Mouse (Mus musculus) liver, adult 2 months (tissue): ENCODE measurements around the gene Sult2a1. TPM values are rescaled to one million over a fixed set of nuclear protein-coding genes. Genes with fewer than 3 reads are reported as not detected.
"Not testable (repeated sequence)": the region's sequence is repeated elsewhere in the genome, so short reads cannot be mapped to it uniquely, and the experiment has no call there.

Experiments
- DNase-seq: peaks from one replicate; pipeline ENCODE4 v3.0.0-alpha.2; 2011; ENCODE audit warnings: low read depth, low spot score; ENCODE audit errors: extremely low read depth
- H3K27ac ChIP-seq: fragments of 200-500 bp; replicated peaks from 2 replicates; pipeline ENCODE4 v1.5.1; 2012; ENCODE audit warnings: low read depth, mild to moderate bottlenecking, control low read depth, inconsistent platforms, low read length; ENCODE audit not compliant: insufficient read depth
- H3K27me3 ChIP-seq: fragments of 200-500 bp; 2 replicates; pipeline ENCODE4 v1.6.1; 2012; ENCODE audit warnings: mild to moderate bottlenecking, moderate library complexity, low read length, inconsistent platforms; ENCODE audit not compliant: control insufficient read depth, insufficient read depth
- H3K36me3 ChIP-seq: fragments of 200-500 bp; 2 replicates; pipeline ENCODE4 v1.6.1; 2012; ENCODE audit warnings: low read length, inconsistent platforms; ENCODE audit not compliant: control insufficient read depth, insufficient read depth
- H3K4me1 ChIP-seq: fragments of 200-500 bp; 2 replicates; pipeline ENCODE4 v1.6.1; 2011; ENCODE audit warnings: low read length; ENCODE audit not compliant: control insufficient read depth, insufficient read depth
- H3K4me3 ChIP-seq: fragments of 200-500 bp; 2 replicates; pipeline ENCODE4 v1.5.1; 2011; ENCODE audit warnings: low read depth, mild to moderate bottlenecking, control low read depth, low read length, moderate library complexity; ENCODE audit not compliant: insufficient read depth
- H3K79me2 ChIP-seq: fragments of 200-500 bp; 2 replicates; pipeline ENCODE4 v1.6.1; 2012; ENCODE audit warnings: inconsistent platforms, mild to moderate bottlenecking, low read length, moderate library complexity; ENCODE audit not compliant: control insufficient read depth, insufficient read depth
- H3K9ac ChIP-seq: fragments of 200-500 bp; 2 replicates; pipeline ENCODE4 v1.6.1; 2012; ENCODE audit warnings: low read depth, mild to moderate bottlenecking, control low read depth, inconsistent platforms, low read length
- CTCF ChIP-seq: fragments of 200-500 bp; IDR thresholded peaks from 2 replicates; pipeline ENCODE4 v1.5.1; 2011; ENCODE audit warnings: low read depth, low read length, control low read depth
- POLR2A ChIP-seq: fragments of 200-500 bp; IDR thresholded peaks from 2 replicates; pipeline ENCODE4 v1.6.1; 2011; ENCODE audit warnings: low read length, control low read depth; ENCODE audit not compliant: insufficient read depth; ENCODE audit errors: extremely low read depth
- WGBS: fragments of 180-500 bp; shearing (Covaris S2); methylation state at CpG from one replicate; pipeline ENCODE4 v1.1.7; 2018; 5-methylcytosine and 5-hydroxymethylcytosine counted together
- polyA plus RNA-seq: library from polyadenylated mRNA; depleted of rRNA; stranded (reverse); fragments of >200 nt; gene quantifications from 2 replicates; pipeline ENCODE4 v1.2.3, GENCODE M21; 2012; rRNA removed
- total RNA-seq: library from RNA; depleted of rRNA; stranded (reverse); fragments of >200 nt; gene quantifications from 2 replicates; pipeline ENCODE4 v1.2.3, GENCODE M21; 2014; rRNA removed

The Sult2a1 gene
- total RNA-seq (14.4 and 191 TPM in 2 replicates), polyA plus RNA-seq (10.0 and 83.8 TPM in 2 replicates)

- 24% methylated on average over 1 of the region's 2 CpGs for WGBS
These were observed at the start of gene Sult2a1 for GRCm38 (mm10) chr7:13837309-13837708. Gene Sult2a1, minus strand, starts transcription at chr7:13837409.

DNA sequence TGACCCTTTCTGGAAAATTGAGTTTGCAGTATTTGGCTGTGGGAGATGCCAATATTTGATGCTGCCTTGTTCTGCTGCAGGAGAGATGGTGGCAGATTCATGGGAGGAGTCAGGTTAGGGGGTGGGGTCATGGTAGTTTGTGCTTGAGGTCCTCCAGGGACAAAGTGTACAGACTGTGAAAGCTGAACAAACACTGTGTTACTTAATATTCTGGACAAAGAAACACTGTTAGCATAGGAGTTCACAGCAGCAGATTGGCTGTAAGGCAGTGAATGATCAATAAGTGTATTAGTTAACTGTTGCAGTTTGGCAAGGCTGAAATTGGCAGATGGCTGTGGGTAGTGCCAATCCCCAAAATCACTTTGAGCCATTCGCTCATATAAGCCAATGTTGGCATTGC, 23.3 kb downstream of the Sult2a1 start:
- Histone ChIP-seq H3K9ac (no peak overlapping the region), H3K79me2 (no peaks in the 10 kb centered on the region), H3K4me1 (no peaks in the 10 kb centered on the region), H3K27ac (no peak overlapping the region), H3K36me3 (no peaks in the 10 kb centered on the region), H3K27me3 (peaks cover 7% of the 10 kb centered on the region; the same call in 1 of the 2 replicates), H3K4me3 (no peak overlapping the region)
- WGBS, result 29% methylated on average over 1 of the region's 1 CpGs
- TF ChIP-seq POLR2A (no peak), CTCF (no peak)
- peak; percentile 88 for DNase-seq

More at GRCm38 (mm10) chr7:13837309-13837708, at the start of gene Sult2a1:
- not testable (repeated sequence) for H3K4me1 ChIP-seq, H3K36me3 ChIP-seq, DNase-seq, H3K9ac ChIP-seq, H3K79me2 ChIP-seq, H3K4me3 ChIP-seq, H3K27me3 ChIP-seq, H3K27ac ChIP-seq

Other genes starting within 250 kb of the Sult2a1 start
- gene Sult2a5, start 213.4 kb downstream of the Sult2a1 start, total RNA-seq, result 7.1 and 27.8 TPM in 2 replicates
- 1.4 and 4.1 TPM in 2 replicates for gene Sult2a5, start 213.4 kb downstream of the Sult2a1 start, polyA plus RNA-seq
- gene Sult2a2, start 103.9 kb downstream of the Sult2a1 start, total RNA-seq, result 54.4 and 255 TPM in 2 replicates
- gene Sult2a2, start 103.9 kb downstream of the Sult2a1 start, polyA plus RNA-seq, result 35.5 and 160 TPM in 2 replicates
- gene Sult2a4, start 152.2 kb upstream of the Sult2a1 start, total RNA-seq, result not detected in 2 replicates
- gene Sult2a4, start 152.2 kb upstream of the Sult2a1 start, polyA plus RNA-seq, result 0.09 and 0.44 TPM in 2 replicates